Mouse (Mus musculus) lung, adult 2 months (tissue): Measurements from ENCODE around the gene Gm20388. TPM values are rescaled to one million over a fixed set of nuclear protein-coding genes. Genes with fewer than 3 reads are reported as not detected.

Experiments
- DNase-seq: peaks from one replicate; pipeline ENCODE4 v3.0.0; 2022
- H3K4me1 ChIP-seq: fragments of 200-500 bp; 2 replicates; pipeline ENCODE4 v1.6.1; 2011; ENCODE audit warnings: low read length; ENCODE audit not compliant: control insufficient read depth, insufficient read depth
- H3K4me3 ChIP-seq: fragments of 200-500 bp; replicated peaks from 2 replicates; pipeline ENCODE3; 2011; ENCODE audit warnings: low read depth, mild to moderate bottlenecking, control low read depth, low read length; ENCODE audit errors: extremely low read depth
- CTCF ChIP-seq: fragments of 200-500 bp; IDR thresholded peaks from 2 replicates; pipeline ENCODE4 v1.5.1; 2011; ENCODE audit warnings: mild to moderate bottlenecking, low read length, control low read depth; ENCODE audit not compliant: insufficient read depth
- POLR2A ChIP-seq: fragments of 200-500 bp; IDR thresholded peaks from 2 replicates; pipeline ENCODE4 v1.6.1; 2011; ENCODE audit warnings: low read depth, mild to moderate bottlenecking, control low read depth, low read length, borderline replicate concordance; ENCODE audit errors: extremely low read depth
- WGBS: fragments of 180-500 bp; shearing (Covaris S2); methylation state at CpG from one replicate; pipeline ENCODE4 v1.1.7; 2018; 5-methylcytosine and 5-hydroxymethylcytosine counted together
- polyA plus RNA-seq: library from polyadenylated mRNA; depleted of rRNA; stranded (reverse); fragments of >200 nt; gene quantifications from 2 replicates; pipeline ENCODE4 v1.2.3, GENCODE M21; 2012

Gene Gm20388
- polyA plus RNA-seq, 1 experiment: 67.8 TPM

- no peak for DNase-seq
- TF ChIP-seq CTCF: no peak
- no peak for TF ChIP-seq POLR2A
- WGBS: 80% methylated on average over 3 of the region's 3 CpGs
- Histone ChIP-seq H3K4me3 (no peak overlapping the region), H3K4me1 (no peaks in the 10 kb centered on the region)
Measured at GRCm38 (mm10) chr8:122829396-122829795, 2918.8 kb downstream of the Gm20388 start.

GRCm38 (mm10) chr8:122830349-122831061 lies 2919.9 kb downstream of the Gm20388 start:
- TF ChIP-seq CTCF: peak; percentile 98
- no peak for TF ChIP-seq POLR2A
- Histone ChIP-seq H3K4me1 (no peaks in the 10 kb centered on the region), H3K4me3 (no peak overlapping the region)
- DNase-seq: peak; percentile 92
- 40% methylated on average over 8 of the region's 8 CpGs for WGBS

- no peak for DNase-seq
- no peak overlapping the region for H3K4me3 ChIP-seq
- WGBS: 82% methylated on average over 8 of the region's 8 CpGs
- TF ChIP-seq CTCF (no peak), POLR2A (no peak)
- no peaks in the 10 kb centered on the region for H3K4me1 ChIP-seq
Measured at GRCm38 (mm10) chr8:122834416-122834815, 2923.8 kb downstream of the Gm20388 start.

- peak; percentile 63 for DNase-seq
- 27% methylated on average over 8 of the region's 8 CpGs for WGBS
- TF ChIP-seq CTCF (peak; percentile 95), POLR2A (no peak)
Measured at GRCm38 (mm10) chr8:122834971-122835370, 2924.3 kb downstream of the Gm20388 start.

DNA sequence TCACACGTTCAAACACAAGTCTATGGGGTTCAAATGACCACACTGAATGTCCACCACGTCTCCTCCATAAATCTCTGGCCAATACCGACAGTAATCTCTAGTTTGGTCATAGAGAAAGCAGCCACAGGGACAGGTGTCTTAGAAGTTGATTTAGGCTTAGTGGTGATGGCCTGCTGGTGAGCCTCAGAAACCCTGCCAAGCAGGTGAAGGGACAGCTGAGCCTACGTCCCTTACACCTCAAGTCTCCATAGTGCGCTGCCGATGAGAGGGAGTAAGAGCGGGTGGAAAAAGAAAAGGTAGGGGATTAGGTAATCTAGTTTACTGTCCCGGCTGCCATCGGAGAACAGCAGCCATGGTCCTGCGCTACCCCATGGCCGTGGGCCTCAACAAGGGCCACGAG lies 2925.6 kb downstream of the Gm20388 start:
- TF ChIP-seq CTCF (no peak), POLR2A (no peak)
- WGBS: 80% methylated on average over 12 of the region's 12 CpGs

More at GRCm38 (mm10) chr8:122834971-122835370, 2924.3 kb downstream of the Gm20388 start:
- H3K4me3 ChIP-seq: no peak overlapping the region
- H3K4me1 ChIP-seq: no peaks in the 10 kb centered on the region

GRCm38 (mm10) chr8:122836696-122837095 lies 2926.1 kb downstream of the Gm20388 start:
- H3K4me3 ChIP-seq: no peak overlapping the region
- no peaks in the 10 kb centered on the region for H3K4me1 ChIP-seq
- WGBS: 74% methylated on average over 13 of the region's 13 CpGs
- TF ChIP-seq CTCF: no peak
- no peak for TF ChIP-seq POLR2A
- no peak for DNase-seq

More for the DNA sequence above, 2925.6 kb downstream of the Gm20388 start:
- H3K4me1 ChIP-seq: no peaks in the 10 kb centered on the region
- DNase-seq: no peak
- H3K4me3 ChIP-seq: no peak overlapping the region

DNA sequence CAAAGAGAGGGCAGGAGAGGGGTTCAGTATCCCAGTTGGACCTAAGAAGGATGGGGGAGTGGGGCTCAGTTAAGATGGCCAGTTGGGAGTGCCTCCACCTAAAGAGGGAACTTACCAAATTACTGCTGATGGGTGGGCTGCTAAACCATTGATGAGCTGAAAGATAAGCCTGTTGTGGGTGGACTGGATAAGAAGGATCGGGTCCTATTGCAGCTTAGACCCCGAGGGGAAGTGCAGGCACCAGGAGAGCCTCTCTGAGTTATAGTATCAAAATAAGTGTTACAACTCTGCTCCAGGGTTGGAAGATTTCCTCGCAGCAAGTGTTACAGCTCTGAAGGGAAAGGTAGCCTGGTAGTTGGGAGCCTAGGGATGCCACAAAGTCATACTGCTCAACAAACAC lies 2933.5 kb downstream of the Gm20388 start:
- Histone ChIP-seq H3K4me1 (no peaks in the 10 kb centered on the region), H3K4me3 (no peak overlapping the region)
- WGBS: 56% methylated on average over 3 of the region's 3 CpGs
- TF ChIP-seq CTCF (no peak), POLR2A (no peak)
- DNase-seq: no peak

DNA sequence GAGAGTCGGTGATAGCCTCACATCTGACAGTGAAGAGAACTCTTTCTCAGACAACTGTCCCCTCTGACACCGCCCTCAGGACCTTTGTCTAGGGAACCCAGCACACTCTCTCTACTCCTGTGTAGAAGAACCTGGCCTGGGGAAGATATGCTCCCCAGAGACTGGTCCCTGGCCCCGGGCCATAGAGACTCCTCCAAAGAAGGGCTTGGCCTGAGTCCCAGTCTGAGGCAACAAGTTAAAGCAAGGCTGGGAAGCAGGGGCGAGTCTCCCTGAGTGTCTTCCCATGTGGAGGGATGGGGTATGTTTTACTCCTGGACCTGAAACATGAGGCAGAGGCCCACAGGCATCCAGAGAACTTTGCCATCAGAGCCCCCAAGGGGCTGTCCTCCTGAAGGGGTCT lies 2935.0 kb downstream of the Gm20388 start:
- Histone ChIP-seq H3K4me3 (no peak overlapping the region), H3K4me1 (no peaks in the 10 kb centered on the region)
- no peak for TF ChIP-seq POLR2A
- TF ChIP-seq CTCF: no peak
- WGBS: 54% methylated on average over 4 of the region's 4 CpGs
- no peak for DNase-seq

DNA sequence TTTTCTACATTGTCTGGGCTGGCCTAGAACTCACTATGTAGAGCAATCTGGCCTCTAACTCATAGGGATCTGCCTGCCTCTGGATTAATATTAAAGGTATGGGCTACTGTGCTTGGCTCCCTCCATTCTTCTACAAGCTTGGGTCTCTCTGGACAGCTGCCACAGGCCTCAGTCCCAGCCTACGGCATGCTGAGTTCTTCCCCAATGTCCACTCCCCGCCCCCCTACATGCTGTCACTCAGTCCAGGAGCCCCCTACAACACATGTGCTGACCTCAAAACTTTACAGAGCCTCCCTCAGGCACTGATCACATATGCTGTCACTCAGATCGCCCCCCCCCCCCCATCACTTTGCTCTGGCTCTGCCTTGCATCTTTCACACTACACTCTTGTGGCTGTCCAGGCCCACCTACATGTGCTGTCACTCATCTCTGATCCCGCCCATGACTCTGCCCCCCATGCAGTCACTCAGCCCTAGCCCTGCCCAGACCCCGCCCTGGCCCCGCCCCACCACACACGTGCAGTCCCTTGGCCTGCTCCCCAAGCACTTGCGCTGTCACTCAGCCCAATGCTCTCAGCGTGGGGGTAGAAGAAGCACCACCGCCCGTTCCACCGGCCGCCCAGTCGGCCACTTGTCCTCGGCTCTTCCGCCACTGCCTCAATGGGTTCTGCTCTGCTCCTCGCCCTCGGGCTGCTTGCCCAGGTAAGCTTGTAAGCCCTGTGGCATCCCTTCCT lies 2937.4 kb downstream of the Gm20388 start, which contains the start of gene Cdh15:
TSS of gene Cdh15 (plus strand) at position 138 of the 733 bp plus-strand sequence.
- 18% methylated on average over 17 of the region's 18 CpGs for WGBS
- TF ChIP-seq POLR2A: no peak
- no peak for TF ChIP-seq CTCF
- no peak within 1 kb of the TSS for H3K4me3 ChIP-seq
- peak; percentile 34 for DNase-seq
- H3K4me1 ChIP-seq: no peaks in the 10 kb centered on the region
